Mouse (Mus musculus) frontal cortex, postnatal 10 days (tissue): ENCODE measurements at regions not wholly inside any gene's neighbourhood (a gene's known extent, or its start where the extent isn't known, plus 50 kb on each side); places are given as distances from the start of the nearest gene placed in this dataset.

Experiments
- DNase-seq, 2 experiments: peaks; one replicate each; pipeline ENCODE4 v3.0.0; 2022; ENCODE audit warnings: low spot score in 2 of 2, mixed read lengths in 1 of 2

DNA sequence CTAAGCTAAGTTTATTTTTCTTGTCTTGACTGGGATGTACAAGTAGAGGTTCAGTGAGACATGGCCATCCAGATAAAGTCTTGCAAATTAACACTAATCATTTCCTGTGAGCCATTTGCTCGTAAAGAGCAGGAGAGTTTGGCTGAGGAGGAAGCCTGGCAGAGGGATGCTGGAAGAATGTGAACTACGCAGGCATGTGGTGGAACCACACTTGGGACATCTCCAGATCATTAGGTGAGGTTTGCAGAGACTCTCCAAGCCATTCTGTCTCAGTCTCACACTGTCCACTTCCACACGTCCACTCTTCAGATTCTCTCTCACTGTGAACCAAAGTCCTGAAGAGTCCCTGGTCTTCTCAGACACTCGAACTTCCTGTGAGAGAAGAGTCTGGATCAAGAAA lies 256.3 kb downstream of the Dysf start:
- no peak for DNase-seq

DNA sequence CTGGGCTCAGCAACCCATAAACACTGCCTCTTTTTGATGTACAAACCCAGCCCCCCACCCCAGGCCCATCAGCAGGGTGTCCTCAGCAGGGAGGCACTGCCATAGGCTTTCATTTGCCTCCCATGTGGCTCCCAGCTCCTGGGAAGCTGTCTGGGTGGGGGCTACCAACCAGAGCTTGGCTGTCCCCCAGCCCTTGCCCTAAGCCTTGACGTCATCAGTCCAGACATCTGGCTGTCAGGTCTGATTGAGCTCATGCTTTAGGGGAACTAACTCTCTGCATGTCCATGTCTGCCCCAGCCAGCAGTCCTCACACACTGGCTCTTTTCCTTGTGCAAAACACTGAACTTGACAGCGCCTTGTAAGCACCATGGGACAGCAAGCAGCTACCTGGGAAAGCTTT lies 255.3 kb downstream of the Dysf start:
- no peak for DNase-seq

DNA sequence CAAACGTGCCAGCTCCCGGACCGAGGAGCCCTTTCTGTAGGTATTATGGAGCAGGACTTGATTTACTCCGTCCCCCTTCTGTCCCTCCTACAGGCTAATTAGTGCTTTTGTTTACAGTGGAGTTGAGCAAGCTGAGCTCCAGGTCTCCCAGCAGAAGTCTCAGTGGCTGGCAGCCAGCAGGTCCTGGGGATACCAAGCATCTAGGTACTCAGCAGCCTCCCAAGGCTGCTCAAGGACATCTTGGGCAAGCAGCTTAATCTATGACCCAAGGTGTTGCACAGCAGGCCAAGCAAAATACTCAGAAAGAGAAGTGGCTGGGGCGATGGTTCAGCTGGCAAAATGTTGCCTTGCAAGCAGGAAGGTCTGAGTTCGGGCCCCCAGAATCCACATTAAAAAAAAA lies 254.4 kb downstream of the Dysf start:
- no peak for DNase-seq

DNA sequence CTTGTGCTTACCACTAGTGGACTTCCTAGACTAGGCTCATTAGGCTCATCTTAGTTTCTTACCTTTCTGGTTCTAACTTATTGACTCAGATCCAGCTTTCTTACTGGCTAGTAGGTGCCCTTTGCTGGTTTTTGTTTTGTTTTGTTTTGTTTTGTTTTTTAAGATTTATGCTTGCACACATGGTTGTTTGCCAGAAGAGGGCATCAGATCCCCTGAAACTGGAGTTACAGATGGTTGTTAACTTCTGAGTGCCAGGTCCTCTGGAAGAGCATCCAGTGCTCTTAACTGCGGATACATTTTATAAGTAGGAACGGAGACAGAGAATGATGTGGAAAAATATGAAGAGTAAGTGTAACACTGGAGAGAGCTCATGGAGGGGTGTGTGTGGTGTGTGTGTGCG lies 253.1 kb downstream of the Dysf start:
- DNase-seq = no peak
